Mouse (Mus musculus) midbrain, embryonic 11.5 days (tissue): ENCODE measurements around the gene Olfr1462. TPM values are rescaled to one million over a fixed set of nuclear protein-coding genes. Genes with fewer than 3 reads are reported as not detected.

ENCODE experiments used
- ATAC-seq: fragments of 200-750 bp; cut with Nextera tagmentation; 2 replicates; pipeline ENCODE4 v1.8.0; 2017; ENCODE audit warnings: moderate TSS enrichment, moderate library complexity; ENCODE audit not compliant: low FRiP score
- DNase-seq: peaks from one replicate; pipeline ENCODE4 v3.0.0; 2015; ENCODE audit warnings: low spot score; ENCODE audit errors: missing footprints
- H3K27ac ChIP-seq: fragments of 300-500 bp; sonication (generic); 2 replicates; pipeline ENCODE4 v1.5.1; 2014; ENCODE audit warnings: low read depth, low read length
- H3K27me3 ChIP-seq: fragments of 300-500 bp; sonication (generic); 2 replicates; pipeline ENCODE4 v1.6.1; 2014; ENCODE audit warnings: mild to moderate bottlenecking, low read length, moderate library complexity, mixed read lengths; ENCODE audit not compliant: control insufficient read depth, insufficient read depth
- H3K36me3 ChIP-seq: fragments of 300-500 bp; sonication (generic); 2 replicates; pipeline ENCODE4 v1.6.1; 2014; ENCODE audit warnings: mild to moderate bottlenecking, low read length, moderate library complexity, mixed read lengths; ENCODE audit not compliant: control insufficient read depth, insufficient read depth
- H3K4me1 ChIP-seq: fragments of 300-500 bp; sonication (generic); 2 replicates; pipeline ENCODE4 v1.6.1; 2014; ENCODE audit warnings: low read length; ENCODE audit not compliant: control insufficient read depth, insufficient read depth
- H3K4me2 ChIP-seq: fragments of 300-500 bp; sonication (generic); 2 replicates; pipeline ENCODE4 v1.6.1; 2014; ENCODE audit warnings: mild to moderate bottlenecking, moderate library complexity
- H3K4me3 ChIP-seq: fragments of 300-500 bp; sonication (generic); 2 replicates; pipeline ENCODE4 v1.5.1; 2014; ENCODE audit warnings: low read depth, low read length
- H3K9ac ChIP-seq: fragments of 300-500 bp; sonication (generic); 2 replicates; pipeline ENCODE4 v1.6.1; 2014; ENCODE audit warnings: low read length
- H3K9me3 ChIP-seq: fragments of 300-500 bp; sonication (generic); 2 replicates; pipeline ENCODE4 v1.6.1; 2016; ENCODE audit warnings: low read length; ENCODE audit not compliant: control insufficient read depth
- WGBS: fragments of 180-500 bp; shearing (Covaris S2); extraction: QIAGEN DNeasy Blood & Tissue Kit; methylation state at CpG from one replicate; pipeline ENCODE4 v1.1.7; 2014; 5-methylcytosine and 5-hydroxymethylcytosine counted together
- polyA plus RNA-seq: library from polyadenylated mRNA; unstranded; fragments of >200 nt; fragmentation: Nextera tagmentation; extraction: Ambion mirVana; gene quantifications from 2 replicates; pipeline ENCODE4 v1.2.1, GENCODE M21; 2014

The Olfr1462 gene
- not detected in 2 replicates for polyA plus RNA-seq

DNA sequence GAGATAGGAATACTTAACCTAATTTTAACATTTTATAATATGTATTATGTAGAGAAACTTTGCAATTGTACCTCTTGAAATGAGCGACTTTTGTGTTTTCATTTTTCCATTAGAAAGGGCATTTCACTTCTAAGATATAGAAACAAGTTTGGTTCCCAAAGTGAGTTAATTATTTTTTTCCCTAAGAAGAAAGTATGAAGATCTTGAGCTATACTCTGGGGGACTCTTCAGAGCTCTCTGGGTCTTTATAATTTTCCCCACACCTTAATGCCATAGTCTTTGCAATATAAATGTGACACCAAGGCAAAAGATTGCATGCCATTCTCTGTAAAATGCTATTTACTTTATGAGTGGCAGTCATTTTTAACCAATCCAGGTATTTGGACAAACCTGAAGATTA lies at the start of gene Olfr1462:
Gene Olfr1462, plus strand, starts transcription at position 301 of the 400 bp plus-strand sequence.
- 89% methylated on average over 1 of the region's 1 CpGs for WGBS
- Histone ChIP-seq H3K4me3 (no peak within 1 kb of the TSS), H3K27me3 (no peaks in the 10 kb centered on the region), H3K4me2 (no peak within 1 kb of the TSS), H3K9me3 (peaks cover 6% of the 10 kb centered on the region; the same call in 1 of the 2 replicates), H3K9ac (no peak within 1 kb of the TSS), H3K36me3 (no peaks in the 10 kb centered on the region), H3K27ac (no peak within 1 kb of the TSS), H3K4me1 (no peaks in the 10 kb centered on the region)
- DNase-seq = no peak
- no peak for ATAC-seq

DNA sequence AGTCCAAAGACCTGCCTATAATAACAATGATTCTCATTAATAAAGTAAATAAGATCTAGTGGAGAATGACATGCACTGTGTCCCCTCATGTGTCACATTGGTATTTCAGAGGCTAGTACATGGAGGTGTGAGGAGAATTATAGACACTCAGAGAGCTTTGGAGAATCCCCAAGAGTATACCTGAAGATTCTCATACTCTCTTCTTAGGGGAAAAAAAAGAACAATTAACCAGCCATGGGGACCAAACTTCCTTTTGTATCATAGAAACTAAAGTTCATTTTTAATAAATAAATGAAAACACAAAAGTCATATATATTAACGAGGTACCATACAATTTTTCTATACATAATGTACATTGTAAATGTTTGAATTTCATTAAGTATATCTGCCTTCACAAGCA lies 36.1 kb upstream of the Olfr1462 start, which contains the start of gene Olfr1459:
Gene Olfr1459, minus strand, starts transcription at position 101 of the 400 bp plus-strand sequence.
- H3K4me1 ChIP-seq = no peaks in the 10 kb centered on the region
- DNase-seq (no peak), ATAC-seq (no peak)
- no peaks in the 10 kb centered on the region for H3K36me3 ChIP-seq
- H3K9ac ChIP-seq = no peak within 1 kb of the TSS
- H3K27me3 ChIP-seq = no peaks in the 10 kb centered on the region
- 71% methylated on average over 1 of the region's 1 CpGs for WGBS
- H3K4me3 ChIP-seq = no peak within 1 kb of the TSS
- H3K4me2 ChIP-seq = no peak within 1 kb of the TSS
- no peak within 1 kb of the TSS for H3K27ac ChIP-seq
- H3K9me3 ChIP-seq = peaks cover 3% of the 10 kb centered on the region; the same call in 1 of the 2 replicates

DNA sequence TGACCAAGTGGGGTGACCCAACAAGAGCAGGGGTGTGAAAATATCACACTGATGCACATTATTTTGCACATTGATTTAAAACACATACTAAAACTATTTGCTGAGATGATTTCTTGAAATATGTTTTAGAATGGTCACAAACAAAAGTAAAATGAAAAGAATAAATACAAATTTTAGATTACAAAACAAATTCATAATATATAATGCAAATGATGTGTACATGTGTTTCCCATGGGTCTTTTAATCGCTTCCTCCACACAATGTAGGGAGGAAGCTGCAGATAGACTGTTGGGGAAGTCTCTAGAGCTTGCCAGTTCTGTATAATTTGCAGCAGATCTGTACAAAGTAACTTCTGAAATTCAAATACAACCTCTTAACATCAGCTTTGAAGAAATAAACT lies 22.8 kb upstream of the Olfr1462 start, which contains the start of gene Olfr1461:
Gene Olfr1461, plus strand, starts transcription at position 301 of the 400 bp plus-strand sequence.
- DNase-seq = no peak
- Histone ChIP-seq H3K27me3 (no peaks in the 10 kb centered on the region), H3K4me3 (no peak within 1 kb of the TSS), H3K9me3 (no peaks in the 10 kb centered on the region; the same call in 1 of the 2 replicates), H3K36me3 (no peaks in the 10 kb centered on the region), H3K9ac (no peak within 1 kb of the TSS), H3K27ac (no peak within 1 kb of the TSS), H3K4me2 (no peak within 1 kb of the TSS), H3K4me1 (no peaks in the 10 kb centered on the region)
- 63% methylated on average over 1 of the region's 1 CpGs for WGBS
- ATAC-seq = no peak

DNA sequence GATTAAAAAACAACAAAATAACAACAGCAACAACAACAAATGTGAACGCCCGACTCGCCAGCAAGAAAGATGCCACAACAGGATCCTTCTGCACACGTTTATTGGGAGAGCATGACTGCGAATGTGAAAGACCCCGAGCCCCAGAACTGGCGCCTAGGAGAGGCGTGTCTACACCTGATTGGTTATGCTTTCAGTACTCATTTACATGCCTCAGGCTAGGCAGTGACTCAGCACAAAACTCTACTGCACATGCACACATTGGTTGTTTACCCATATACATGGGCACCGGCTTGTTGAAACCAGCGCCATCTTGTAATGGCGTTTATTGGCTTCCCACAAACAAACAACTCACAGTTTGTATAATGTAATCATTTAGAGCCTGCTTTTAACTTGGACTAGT lies 36.1 kb downstream of the Olfr1462 start:
- H3K27ac ChIP-seq = no peak overlapping the region
- no peak overlapping the region for H3K4me2 ChIP-seq
- H3K9ac ChIP-seq = no peak overlapping the region
- DNase-seq = no peak
- H3K27me3 ChIP-seq = no peaks in the 10 kb centered on the region
- H3K4me3 ChIP-seq = no peak overlapping the region
- H3K4me1 ChIP-seq = no peaks in the 10 kb centered on the region
- H3K36me3 ChIP-seq = no peaks in the 10 kb centered on the region
- no peak for ATAC-seq
- 87% methylated on average over 11 of the region's 11 CpGs for WGBS
- peaks cover 5% of the 10 kb centered on the region; the same call in 1 of the 2 replicates for H3K9me3 ChIP-seq

DNA sequence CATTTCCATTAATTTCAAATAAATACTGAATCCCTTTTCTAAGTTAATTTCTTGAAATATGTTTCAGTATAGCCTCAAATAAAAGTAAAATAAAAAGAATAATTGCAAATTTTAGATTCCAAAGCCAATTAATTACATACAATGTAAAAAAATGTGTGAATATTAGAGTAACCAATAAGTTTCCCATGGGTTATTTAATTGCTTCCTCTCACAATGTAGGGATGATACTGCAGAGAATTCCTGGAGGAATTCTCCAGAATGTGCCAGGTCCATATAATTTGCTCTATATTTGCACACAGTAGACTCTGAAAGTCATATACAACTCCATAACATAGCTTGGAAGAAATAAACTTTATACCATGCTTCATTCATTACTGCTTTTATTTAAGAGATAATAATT lies 45.5 kb downstream of the Olfr1462 start, which contains the start of gene Olfr1463:
Gene Olfr1463, plus strand, starts transcription at position 301 of the 400 bp plus-strand sequence.
- H3K4me3 ChIP-seq = no peak within 1 kb of the TSS
- no peaks in the 10 kb centered on the region for H3K36me3 ChIP-seq
- no peak within 1 kb of the TSS for H3K27ac ChIP-seq
- peaks cover 2% of the 10 kb centered on the region; the same call in 1 of the 2 replicates for H3K9me3 ChIP-seq
- no peaks in the 10 kb centered on the region for H3K27me3 ChIP-seq
- H3K4me2 ChIP-seq = no peak within 1 kb of the TSS
- H3K9ac ChIP-seq = no peak within 1 kb of the TSS
- DNase-seq (no peak), ATAC-seq (no peak)
- H3K4me1 ChIP-seq = no peaks in the 10 kb centered on the region

Other genes starting within 250 kb of the Olfr1462 start
- not detected in 2 replicates for gene Olfr1450, start 235.5 kb upstream of the Olfr1462 start, polyA plus RNA-seq
- not detected in 2 replicates for gene Olfr1451, start 190.7 kb upstream of the Olfr1462 start, polyA plus RNA-seq
- gene Olfr1453, start 157.4 kb upstream of the Olfr1462 start, polyA plus RNA-seq = not detected in 2 replicates
- not detected in 2 replicates for gene Olfr1454, start 125.1 kb upstream of the Olfr1462 start, polyA plus RNA-seq
- gene Olfr1457, start 87.8 kb upstream of the Olfr1462 start, polyA plus RNA-seq = not detected in 2 replicates
- gene Olfr1458, start 79.0 kb upstream of the Olfr1462 start, polyA plus RNA-seq = not detected in 2 replicates
- gene Olfr1459, start 36.2 kb upstream of the Olfr1462 start, polyA plus RNA-seq = not detected in 2 replicates
- gene Olfr1461, start 22.7 kb upstream of the Olfr1462 start, polyA plus RNA-seq = not detected in 2 replicates
- not detected in 2 replicates for gene Olfr1463, start 45.6 kb downstream of the Olfr1462 start, polyA plus RNA-seq
- not detected in 2 replicates for gene Olfr1465, start 129.8 kb downstream of the Olfr1462 start, polyA plus RNA-seq
- not detected in 2 replicates for gene Olfr1466, start 153.1 kb downstream of the Olfr1462 start, polyA plus RNA-seq
- not detected in 2 replicates for gene Olfr1467, start 176.5 kb downstream of the Olfr1462 start, polyA plus RNA-seq
- gene Olfr1469, start 222.1 kb downstream of the Olfr1462 start, polyA plus RNA-seq = not detected in 2 replicates